Mouse (Mus musculus) lung, postnatal 0 days (tissue): ENCODE results near the gene Lpin3. TPM values are rescaled to one million over a fixed set of nuclear protein-coding genes. Genes with fewer than 3 reads are reported as not detected.

Experiments used
- ATAC-seq: fragments of 200-750 bp; cut with Nextera tagmentation; 2 replicates; pipeline ENCODE4 v1.8.0; 2017; ENCODE audit warnings: moderate library complexity
- DNase-seq: peaks from one replicate; pipeline ENCODE4 v3.0.0-alpha.2; 2016; ENCODE audit warnings: low spot score
- H3K27ac ChIP-seq: fragments of 300-500 bp; sonication (generic); 2 replicates; pipeline ENCODE4 v1.5.1; 2014; ENCODE audit warnings: antibody characterized with exemption, mild to moderate bottlenecking, low read length, mixed read lengths
- H3K27me3 ChIP-seq: fragments of 300-500 bp; sonication (generic); replicated peaks from 2 replicates; pipeline ENCODE4 v1.6.1; 2014; ENCODE audit warnings: low read length, mixed read lengths; ENCODE audit not compliant: insufficient read depth
- H3K36me3 ChIP-seq: fragments of 300-500 bp; sonication (generic); 2 replicates; pipeline ENCODE4 v1.6.1; 2014; ENCODE audit warnings: low read length, mixed read lengths; ENCODE audit not compliant: insufficient read depth
- H3K4me1 ChIP-seq: fragments of 300-500 bp; sonication (generic); 2 replicates; pipeline ENCODE4 v1.6.1; 2014; ENCODE audit warnings: antibody characterized with exemption, low read depth, low read length, mixed read lengths; ENCODE audit not compliant: insufficient read depth
- H3K4me2 ChIP-seq: fragments of 300-500 bp; sonication (generic); replicated peaks from 2 replicates; pipeline ENCODE4 v1.6.1; 2014; ENCODE audit warnings: low read depth, mild to moderate bottlenecking, low read length, moderate library complexity, mixed read lengths
- H3K4me3 ChIP-seq: fragments of 300-500 bp; sonication (generic); 2 replicates; pipeline ENCODE4 v1.5.1; 2014; ENCODE audit warnings: low read depth, low read length
- H3K9ac ChIP-seq: fragments of 300-500 bp; sonication (generic); replicated peaks from 2 replicates; pipeline ENCODE4 v1.6.1; 2014; ENCODE audit warnings: low read depth, mild to moderate bottlenecking
- H3K9me3 ChIP-seq: fragments of 300-500 bp; sonication (generic); 2 replicates; pipeline ENCODE4 v1.6.1; 2016; ENCODE audit warnings: low read length, mixed read lengths
- CTCF ChIP-seq: IDR thresholded peaks from 2 replicates; pipeline ENCODE4 v1.5.1; 2016; ENCODE audit warnings: antibody characterized with exemption, mild to moderate bottlenecking
- EP300 ChIP-seq: IDR thresholded peaks from 2 replicates; pipeline ENCODE4 v1.6.1; 2016; ENCODE audit warnings: antibody characterized with exemption, mild to moderate bottlenecking, control low read depth
- WGBS: fragments of 180-500 bp; shearing (Covaris S2); extraction: QIAGEN DNeasy Blood & Tissue Kit; methylation state at CpG from one replicate; pipeline ENCODE4 v1.1.7; 2014; 5-methylcytosine and 5-hydroxymethylcytosine counted together
- polyA plus RNA-seq: library from polyadenylated mRNA; unstranded; fragments of >200 nt; fragmentation: Nextera tagmentation; extraction: Ambion mirVana; gene quantifications from 2 replicates; pipeline ENCODE4 v1.2.1, GENCODE M21; 2015

Gene Lpin3
- polyA plus RNA-seq, 1 experiment from 2014 or later = 4.5 TPM

GRCm38 (mm10) chr2:160883912-160884311 is 3.4 kb downstream of the Lpin3 start:
- Histone ChIP-seq H3K4me1 (peaks cover 4% of the 10 kb centered on the region; the same call in 1 of the 2 replicates), H3K4me3 (no peak overlapping the region), H3K9ac (no peak overlapping the region), H3K36me3 (no peaks in the 10 kb centered on the region), H3K4me2 (no peak overlapping the region), H3K9me3 (no peaks in the 10 kb centered on the region), H3K27ac (no peak overlapping the region), H3K27me3 (no peaks in the 10 kb centered on the region)
- peak; percentile 48 for DNase-seq
- ATAC-seq = no peak
- TF ChIP-seq EP300 = no peak
- no peak for TF ChIP-seq CTCF
- WGBS = 50% methylated on average over 4 of the region's 4 CpGs

GRCm38 (mm10) chr2:160884830-160885229 is 4.4 kb downstream of the Lpin3 start:
- TF ChIP-seq CTCF (peak; percentile 84), EP300 (no peak)
- Histone ChIP-seq H3K4me2 (no peak overlapping the region), H3K9ac (no peak overlapping the region), H3K27me3 (no peaks in the 10 kb centered on the region), H3K9me3 (no peaks in the 10 kb centered on the region), H3K4me1 (peaks cover 4% of the 10 kb centered on the region; the same call in 1 of the 2 replicates), H3K36me3 (no peaks in the 10 kb centered on the region), H3K4me3 (no peak overlapping the region), H3K27ac (no peak overlapping the region)
- ATAC-seq = no peak
- peak; percentile 41 for DNase-seq
- WGBS = 15% methylated on average over 2 of the region's 2 CpGs

GRCm38 (mm10) chr2:160886221-160886620 is 5.8 kb downstream of the Lpin3 start:
- Histone ChIP-seq H3K36me3 (no peaks in the 10 kb centered on the region), H3K4me1 (no peaks in the 10 kb centered on the region), H3K4me3 (no peak overlapping the region), H3K9ac (no peak overlapping the region), H3K27me3 (no peaks in the 10 kb centered on the region), H3K27ac (no peak overlapping the region), H3K4me2 (no peak overlapping the region), H3K9me3 (no peaks in the 10 kb centered on the region)
- 83% methylated on average over 3 of the region's 3 CpGs for WGBS
- TF ChIP-seq CTCF = no peak
- TF ChIP-seq EP300 = no peak
- DNase-seq (no peak), ATAC-seq (no peak)

GRCm38 (mm10) chr2:160887284-160887683 is 6.8 kb downstream of the Lpin3 start:
- H3K9me3 ChIP-seq = no peaks in the 10 kb centered on the region
- no peaks in the 10 kb centered on the region for H3K27me3 ChIP-seq
- H3K36me3 ChIP-seq = no peaks in the 10 kb centered on the region
- WGBS = 1% methylated on average over 11 of the region's 11 CpGs
- no peak overlapping the region for H3K9ac ChIP-seq
- no peak overlapping the region; the same call in 1 of the 2 replicates for H3K27ac ChIP-seq
- no peaks in the 10 kb centered on the region for H3K4me1 ChIP-seq
- TF ChIP-seq CTCF (peak; percentile 97), EP300 (no peak)
- DNase-seq = peak; percentile 89
- peak; percentile 89 for ATAC-seq
- peak overlapping the region; percentile 43 for H3K4me3 ChIP-seq
- H3K4me2 ChIP-seq = peak overlapping the region; percentile 74

- Histone ChIP-seq H3K4me2 (peak overlapping the region; percentile 74), H3K27ac (peak overlapping the region; percentile 72), H3K9ac (0 out of 2 replicates have a peak overlapping the region, but pooled peaks have one; percentile 34), H3K27me3 (no peaks in the 10 kb centered on the region), H3K36me3 (no peaks in the 10 kb centered on the region), H3K4me1 (no peaks in the 10 kb centered on the region), H3K4me3 (peak overlapping the region; percentile 43), H3K9me3 (no peaks in the 10 kb centered on the region)
- no peak for TF ChIP-seq EP300
- WGBS = 2% methylated on average over 26 of the region's 26 CpGs
- DNase-seq = peak; percentile 84
- ATAC-seq = peak; percentile 92
Observed at GRCm38 (mm10) chr2:160887859-160888258, 7.4 kb downstream of the Lpin3 start.

- Histone ChIP-seq H3K4me2 (no peak overlapping the region), H3K9me3 (no peaks in the 10 kb centered on the region), H3K36me3 (peaks cover 7% of the 10 kb centered on the region; the same call in 1 of the 2 replicates), H3K4me3 (no peak overlapping the region), H3K4me1 (no peaks in the 10 kb centered on the region), H3K27me3 (no peaks in the 10 kb centered on the region), H3K27ac (no peak overlapping the region), H3K9ac (no peak overlapping the region)
- ATAC-seq (no peak), DNase-seq (no peak)
- TF ChIP-seq EP300 (no peak), CTCF (no peak)
- WGBS = 56% methylated on average over 5 of the region's 5 CpGs
Observed at GRCm38 (mm10) chr2:160891045-160891444, 10.6 kb downstream of the Lpin3 start.

- 77% methylated on average over 9 of the region's 9 CpGs for WGBS
- DNase-seq (no peak), ATAC-seq (no peak)
- H3K27me3 ChIP-seq = no peaks in the 10 kb centered on the region
- H3K4me2 ChIP-seq = no peak overlapping the region
- no peak for TF ChIP-seq CTCF
- TF ChIP-seq EP300 = no peak
- no peaks in the 10 kb centered on the region for H3K4me1 ChIP-seq
- no peaks in the 10 kb centered on the region for H3K9me3 ChIP-seq
- no peak overlapping the region for H3K9ac ChIP-seq
- peaks cover 7% of the 10 kb centered on the region; the same call in 1 of the 2 replicates for H3K36me3 ChIP-seq
- no peak overlapping the region for H3K27ac ChIP-seq
- no peak overlapping the region for H3K4me3 ChIP-seq
Observed at GRCm38 (mm10) chr2:160891697-160892096, 11.2 kb downstream of the Lpin3 start.
